25 mouse cellular contexts compared by ENCODE assay signal in the genomic region with DNA sequence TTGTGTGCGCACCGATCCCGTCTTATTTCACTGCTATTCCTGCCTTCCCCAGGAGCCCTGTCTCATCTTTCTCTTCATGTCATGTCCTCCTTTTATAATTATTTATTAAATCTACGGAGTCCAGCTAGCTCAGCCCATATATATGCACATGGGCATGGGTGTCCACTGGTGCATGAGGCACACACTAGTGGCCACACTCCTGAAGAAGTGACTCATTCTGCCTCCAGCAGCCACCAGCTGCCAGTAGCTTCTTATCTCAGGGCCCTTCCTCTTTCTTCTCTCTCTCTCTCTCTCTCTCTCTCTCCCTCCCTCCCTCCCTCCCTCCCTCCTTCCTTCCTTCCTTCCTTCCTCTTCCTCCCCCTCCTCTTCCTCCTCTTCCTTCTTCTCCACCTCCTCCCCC. TPM values are rescaled to one million over a fixed set of nuclear protein-coding genes. Genes with fewer than 3 reads are reported as not detected.
DNase-seq lines count a peak whose midpoint lies in the region; ATAC-seq and TF ChIP-seq lines count a peak whose summit lies in the region.
"Had no signal": no experiment of that assay in that cellular context is flagged by ENCODE, and none has a peak within 500 bp of the region (broad histone marks: within the 10 kb centered on the region; RNA-seq: fewer than 3 reads in every experiment).

No protein-coding gene starts in this region.

- no peak overlapping the region for H3K4me2 ChIP-seq in hindbrain, embryonic 13.5 days
- no peak overlapping the region for H3K4me2 ChIP-seq in hindbrain, postnatal 0 days (ENCODE audit: low read depth, low read length)
- H3K4me2 ChIP-seq: forebrain, embryonic 13.5 days; heart, embryonic 12.5 days; heart, embryonic 15.5 days; hindbrain, embryonic 14.5 days had no signal

- CTCF ChIA-PET in Patski (lab: Charles Lee), result interaction anchor here (1.5 kb wide), 1 partner anchor 11 kb away, joined by 5 read pairs; no protein-coding TSS in a partner anchor

- H3K4me3 ChIP-seq in hindbrain, embryonic 13.5 days, result no peak overlapping the region
- no peak overlapping the region for H3K4me3 ChIP-seq in hindbrain, postnatal 0 days (ENCODE audit: low read length)
- no peak overlapping the region for H3K4me3 ChIP-seq in limb, embryonic 10.5 days
- H3K4me3 ChIP-seq: erythroblast, embryonic 14.5 days; forebrain, embryonic 13.5 days; heart, embryonic 12.5 days; heart, embryonic 15.5 days; hindbrain, embryonic 10.5 days had no signal

- no peak overlapping the region for H3K27ac ChIP-seq in hindbrain, embryonic 13.5 days
- no peak overlapping the region for H3K27ac ChIP-seq in hindbrain, postnatal 0 days
- 0 out of 2 replicates have a peak overlapping the region, but pooled peaks have one; percentile 50 for H3K27ac ChIP-seq in limb, embryonic 10.5 days
- H3K27ac ChIP-seq: forebrain, embryonic 13.5 days; heart, embryonic 15.5 days; hindbrain, embryonic 10.5 days; hindbrain, embryonic 14.5 days had no signal

- no peak overlapping the region for H3K9ac ChIP-seq in hindbrain, embryonic 13.5 days
- no peak overlapping the region for H3K9ac ChIP-seq in hindbrain, postnatal 0 days (replicated peaks; ENCODE audit: low read length)
- H3K9ac ChIP-seq: forebrain, embryonic 13.5 days; heart, embryonic 12.5 days; heart, embryonic 15.5 days; hindbrain, embryonic 14.5 days had no signal

- in situ Hi-C loops in Patski (cut with MboI; ENCODE audit: low pct_unique_long_range_greater_than_20kb), result no loop called here

- ATAC-seq in hindbrain, embryonic 13.5 days (ENCODE audit: low FRiP score), result peak; percentile 14; the same call in 1 of the 2 replicates
- no peak; the same call in 1 of the 2 replicates for ATAC-seq in hindbrain, postnatal 0 days
- ATAC-seq in Patski, result peak; percentile 65
- ATAC-seq: forebrain, embryonic 13.5 days; intestine, postnatal 0 days had no signal

- H3K9me3 ChIP-seq in hindbrain, embryonic 13.5 days, result no peaks in the 10 kb centered on the region
- H3K9me3 ChIP-seq in hindbrain, postnatal 0 days (ENCODE audit: low read length), result no peaks in the 10 kb centered on the region
- no peaks in the 10 kb centered on the region for H3K9me3 ChIP-seq in limb, embryonic 10.5 days (replicated peaks)
- H3K9me3 ChIP-seq: forebrain, embryonic 13.5 days; heart, embryonic 15.5 days; hindbrain, embryonic 10.5 days had no signal

- WGBS in hindbrain, embryonic 13.5 days, result 92% methylated on average over 4 of the region's 4 CpGs
- 89% methylated on average over 4 of the region's 4 CpGs for WGBS in hindbrain, postnatal 0 days
- 92% methylated on average over 4 of the region's 4 CpGs for WGBS in limb, embryonic 10.5 days

- no peak for DNase-seq in hindbrain, postnatal 0 days (ENCODE audit: low spot score)
- DNase-seq in Patski (ENCODE audit: low read depth, low spot score), result no peak
- no peak for DNase-seq in limb, embryonic 10.5 days (ENCODE audit: low spot score)
- DNase-seq in heart, adult 11 months, result no peak
- no peak for DNase-seq in right cerebral cortex, adult 18-20 months
- DNase-seq in kidney, postnatal 36 days, result no peak
- DNase-seq: adrenal gland, adult 2 months; adrenal gland, postnatal 14 days; cerebellum, adult 11 months; cerebellum, adult 2 months; cerebellum, adult 9-11 months; cerebellum, postnatal 25 days; embryo, embryonic 11 days; gastrocnemius, postnatal 10 days; heart, adult 18-20 months; heart, postnatal 10 days; heart, postnatal 36 days had no signal

- no peaks in the 10 kb centered on the region for H3K36me3 ChIP-seq in hindbrain, embryonic 13.5 days
- no peaks in the 10 kb centered on the region for H3K36me3 ChIP-seq in hindbrain, postnatal 0 days (ENCODE audit: insufficient read depth, low read length)
- H3K36me3 ChIP-seq in limb, embryonic 10.5 days, result no peaks in the 10 kb centered on the region
- H3K36me3 ChIP-seq: heart, embryonic 12.5 days; heart, embryonic 15.5 days; hindbrain, embryonic 10.5 days had no signal

- no peaks in the 10 kb centered on the region for H3K27me3 ChIP-seq in hindbrain, embryonic 13.5 days
- no peaks in the 10 kb centered on the region for H3K27me3 ChIP-seq in hindbrain, postnatal 0 days (ENCODE audit: insufficient read depth, low read length)
- H3K27me3 ChIP-seq in Patski, result no peaks in the 10 kb centered on the region
- H3K27me3 ChIP-seq in limb, embryonic 10.5 days (ENCODE audit: low read depth, poor library complexity, severe bottlenecking), result no peaks in the 10 kb centered on the region
- H3K27me3 ChIP-seq: forebrain, embryonic 13.5 days; heart, embryonic 12.5 days; heart, embryonic 15.5 days had no signal

- TF ChIP-seq CTCF in hindbrain, postnatal 0 days (IDR thresholded peaks at IDR 0.05; ENCODE audit: low read depth), result no peak
- TF ChIP-seq CTCF in Patski (IDR thresholded peaks at IDR 0.05), result no peak

- POLR2A ChIA-PET in Patski (lab: Charles Lee), result no interaction called here

- peaks cover 18% of the 10 kb centered on the region for H3K4me1 ChIP-seq in hindbrain, embryonic 13.5 days (replicated peaks)
- H3K4me1 ChIP-seq in hindbrain, postnatal 0 days (ENCODE audit: insufficient read depth, low read length), result no peaks in the 10 kb centered on the region; the same call in 1 of the 2 replicates
- peaks cover 62% of the 10 kb centered on the region for H3K4me1 ChIP-seq in limb, embryonic 10.5 days

RNA-seq across cellular contexts. Expression of a gene that starts 43.1 kb away (rescaled TPM):
- 13.3 and 13.5 TPM in 2 replicates for polyA plus RNA-seq in hindbrain, embryonic 13.5 days (2015; fragmentation: Nextera tagmentation; extraction: Ambion mirVana)
- total RNA-seq in hindbrain, postnatal 0 days (2014; rRNA removed), result 25.2 and 27.6 TPM in 2 replicates
- 9.3 and 9.9 TPM in 2 replicates for polyA plus RNA-seq in hindbrain, postnatal 0 days (2015; fragmentation: Nextera tagmentation; extraction: Ambion mirVana)
- polyA plus RNA-seq in Patski (2021), result 14.4 TPM
- 6.2 and 7.9 TPM in 2 replicates for polyA plus RNA-seq in limb, embryonic 10.5 days (2016; fragmentation: Nextera tagmentation; extraction: Ambion mirVana)
- polyA plus RNA-seq: erythroblast, embryonic 14.5 days had no signal
